Mouse (Mus musculus) left cerebral cortex, postnatal 14 days (tissue): ENCODE results near the gene Krtap3-2. TPM values are rescaled to one million over a fixed set of nuclear protein-coding genes. Genes with fewer than 3 reads are reported as not detected.

Experiments
- DNase-seq, 2 experiments: peaks; one replicate each; pipeline ENCODE4 v3.0.0; 2021 to 2022; ENCODE audit warnings: low spot score in 2 of 2, mixed read lengths in 1 of 2
- intact Hi-C: fragments of 180-260 bp; cut with DNase I; formaldehyde crosslinking; loops from one replicate; pipeline ENCODE4 v1.15.1; 2025
- total RNA-seq, 2 experiments: library from RNA; stranded (reverse); gene quantifications; 2 replicates each; pipeline ENCODE4 v1.2.3; 2021

The Krtap3-2 gene
- total RNA-seq, 2 experiments from 2014 or later = not detected

DNA sequence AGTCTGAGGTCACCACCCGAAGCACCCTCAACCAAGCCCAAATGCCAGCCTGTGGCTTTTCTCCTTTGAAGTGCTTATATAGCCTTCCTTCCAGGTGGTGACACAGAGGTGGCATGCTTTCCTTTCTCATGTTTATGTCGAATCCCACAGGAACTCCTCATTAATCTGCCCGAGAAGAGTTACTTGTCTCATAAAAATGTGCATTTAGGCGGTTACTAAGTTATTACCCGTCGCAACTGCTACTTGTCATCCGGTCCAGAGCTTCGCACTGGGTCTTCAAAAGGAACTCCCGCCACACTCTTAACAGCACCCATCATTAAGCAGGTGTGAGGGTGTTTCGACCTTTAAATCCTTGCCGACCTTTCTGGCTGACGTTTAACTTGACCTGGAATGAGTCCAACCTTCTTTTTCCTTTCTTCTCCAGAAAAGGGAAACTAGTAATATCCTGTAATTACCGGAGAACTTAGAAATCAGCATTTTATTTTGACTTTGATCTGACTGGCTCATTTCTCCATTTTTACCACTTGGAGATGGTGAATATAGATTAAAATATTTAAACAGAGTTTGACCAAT is 35.3 kb downstream of the Krtap3-2 start, which contains the start of gene Krt39:
Gene Krt39 (minus strand): TSS at position 51 of the 573 bp plus-strand sequence.
- DNase-seq = no peak
- intact Hi-C loops = no loop called here

GRCm38 (mm10) chr11:99514098-99514497 is 42.6 kb downstream of the Krtap3-2 start:
- no peak for DNase-seq
- intact Hi-C loops = no loop called here

Other genes starting within 250 kb of the Krtap3-2 start
- gene Krt25, start 233.9 kb downstream of the Krtap3-2 start, total RNA-seq = not detected
- under 1 TPM; 0.13 to 0.17 TPM for gene Krt26, start 218.9 kb downstream of the Krtap3-2 start, total RNA-seq
- gene Krt27, start 205.7 kb downstream of the Krtap3-2 start, total RNA-seq = not detected
- gene Krt28, start 181.9 kb downstream of the Krtap3-2 start, total RNA-seq = under 1 TPM; 0.22 to 0.34 TPM
- gene Krt10, start 167.5 kb downstream of the Krtap3-2 start, total RNA-seq = 10 to 100 TPM; 12.2 to 13.8 TPM
- 1 to 10 TPM; 8.5 to 9.7 TPM for gene Krt12, start 134.6 kb downstream of the Krtap3-2 start, total RNA-seq
- gene Krt20, start 118.7 kb downstream of the Krtap3-2 start, total RNA-seq = not detected
- not detected for gene Krt23, start 63.7 kb downstream of the Krtap3-2 start, total RNA-seq
- not detected for gene Krt39, start 35.5 kb downstream of the Krtap3-2 start, total RNA-seq
- not detected for gene Krt40, start 13.7 kb downstream of the Krtap3-2 start, total RNA-seq
- not detected for gene Krtap3-3, start 6.0 kb downstream of the Krtap3-2 start, total RNA-seq
- not detected for gene Gm11939, start 2.6 kb upstream of the Krtap3-2 start, total RNA-seq
- not detected for gene Krtap3-1, start 9.8 kb upstream of the Krtap3-2 start, total RNA-seq
- not detected for gene Krtap1-5, start 24.2 kb upstream of the Krtap3-2 start, total RNA-seq
- gene Krtap1-4, start 26.8 kb upstream of the Krtap3-2 start, total RNA-seq = not detected
- gene Krtap1-3, start 34.5 kb upstream of the Krtap3-2 start, total RNA-seq = not detected
- not detected for gene Krtap9-3, start 41.3 kb upstream of the Krtap3-2 start, total RNA-seq
- not detected for gene Gm11938, start 46.5 kb upstream of the Krtap3-2 start, total RNA-seq
- gene Gm11937, start 53.3 kb upstream of the Krtap3-2 start, total RNA-seq = not detected
- gene Krtap2-4, start 58.0 kb upstream of the Krtap3-2 start, total RNA-seq = not detected
- not detected for gene Gm11562, start 63.6 kb upstream of the Krtap3-2 start, total RNA-seq
- not detected for gene Krtap4-1, start 71.4 kb upstream of the Krtap3-2 start, total RNA-seq
- gene Krtap4-2, start 78.2 kb upstream of the Krtap3-2 start, total RNA-seq = not detected
- not detected for gene Krtap4-7, start 87.2 kb upstream of the Krtap3-2 start, total RNA-seq
- gene Gm11555, start 93.4 kb upstream of the Krtap3-2 start, total RNA-seq = not detected
- not detected for gene Gm11563, start 102.1 kb upstream of the Krtap3-2 start, total RNA-seq
- gene Krtap4-6, start 109.1 kb upstream of the Krtap3-2 start, total RNA-seq = not detected
- gene Gm14190, start 133.9 kb upstream of the Krtap3-2 start, total RNA-seq = not detected
- not detected for gene Gm14180, start 177.4 kb upstream of the Krtap3-2 start, total RNA-seq
- gene Gm11595, start 216.1 kb upstream of the Krtap3-2 start, total RNA-seq = not detected
- not detected for gene Krtap4-8, start 223.9 kb upstream of the Krtap3-2 start, total RNA-seq
- gene Krtap4-9, start 228.3 kb upstream of the Krtap3-2 start, total RNA-seq = not detected
- not detected for gene Gm11596, start 236.6 kb upstream of the Krtap3-2 start, total RNA-seq
- not detected for gene Gm11569, start 242.1 kb upstream of the Krtap3-2 start, total RNA-seq
- not detected for gene Gm11554, start 247.6 kb upstream of the Krtap3-2 start, total RNA-seq